Mouse (Mus musculus) urinary bladder, adult 18-20 months (tissue): ENCODE results near the gene Tmem165.
A peak's percentile ranks its signal among the peaks of the same experiment; 100 is the strongest.

Source experiments
- DNase-seq, 2 experiments: peaks; one replicate each; pipeline ENCODE4 v3.0.0; 2022; ENCODE audit warnings: low spot score in 2 of 2, mixed read lengths in 2 of 2

Gene Tmem165

GRCm38 (mm10) chr5:76171039-76171438, 12.6 kb upstream of the Tmem165 start:
- no peak for DNase-seq

GRCm38 (mm10) chr5:76175051-76175450, 8.6 kb upstream of the Tmem165 start:
- no peak for DNase-seq

- no peak for DNase-seq
These were observed 7.3 kb upstream of the Tmem165 start for GRCm38 (mm10) chr5:76176411-76176810.

- DNase-seq = no peak
These were observed 6.8 kb upstream of the Tmem165 start for GRCm38 (mm10) chr5:76176841-76177240.

- no peak for DNase-seq
These were observed 6.0 kb upstream of the Tmem165 start for GRCm38 (mm10) chr5:76177664-76178063.

GRCm38 (mm10) chr5:76179171-76179570, 4.5 kb upstream of the Tmem165 start:
- no peak for DNase-seq

- DNase-seq = no peak
These were observed 3.9 kb upstream of the Tmem165 start for GRCm38 (mm10) chr5:76179791-76180190.

- no peak for DNase-seq
These were observed 1.4 kb upstream of the Tmem165 start for GRCm38 (mm10) chr5:76182326-76182725.

- DNase-seq = no peak
These were observed 484 bp upstream of the Tmem165 start for GRCm38 (mm10) chr5:76183043-76183749.

GRCm38 (mm10) chr5:76184286-76185080, 803 bp downstream of the Tmem165 start:
- DNase-seq = peak; percentile 50 to 54

GRCm38 (mm10) chr5:76187885-76188284, 4.2 kb downstream of the Tmem165 start:
- no peak for DNase-seq

GRCm38 (mm10) chr5:76190609-76191008, 6.9 kb downstream of the Tmem165 start:
- DNase-seq = no peak

- DNase-seq = no peak
These were observed 9.4 kb downstream of the Tmem165 start for GRCm38 (mm10) chr5:76193075-76193474.

- DNase-seq = no peak
These were observed 10.8 kb downstream of the Tmem165 start for GRCm38 (mm10) chr5:76194377-76194945.

GRCm38 (mm10) chr5:76199346-76199745, 15.7 kb downstream of the Tmem165 start:
- no peak for DNase-seq

GRCm38 (mm10) chr5:76203171-76203570, 19.5 kb downstream of the Tmem165 start:
- DNase-seq = no peak

- no peak for DNase-seq
These were observed 22.2 kb downstream of the Tmem165 start for GRCm38 (mm10) chr5:76205886-76206285.

- no peak for DNase-seq
These were observed 24.4 kb downstream of the Tmem165 start for GRCm38 (mm10) chr5:76208066-76208465.

GRCm38 (mm10) chr5:76216691-76217090, 33.0 kb downstream of the Tmem165 start:
- DNase-seq = no peak

GRCm38 (mm10) chr5:76231171-76231855, 47.6 kb downstream of the Tmem165 start:
- no peak for DNase-seq

- no peak for DNase-seq
These were observed 59.6 kb downstream of the Tmem165 start for GRCm38 (mm10) chr5:76243274-76243673.

- no peak for DNase-seq
These were observed 60.2 kb downstream of the Tmem165 start for GRCm38 (mm10) chr5:76243929-76244328.
